Mouse (Mus musculus): ENCODE results near the gene Clstn1.

The Clstn1 gene
- long read RNA-seq, experiment 1, full-length matches to known transcripts, result 2 of 21 reads
- long read RNA-seq, experiment 1, partial matches to known transcripts, result 13 of 21 reads
- long read RNA-seq, experiment 1, other reads (novel, unspliced or antisense), result 6 of 21 reads
- long read RNA-seq, experiment 2, full-length matches to known transcripts, result 3 of 14 reads
- long read RNA-seq, experiment 2, partial matches to known transcripts, result 7 of 14 reads
- long read RNA-seq, experiment 2, other reads (novel, unspliced or antisense), result 4 of 14 reads

- intact Hi-C loops (cut with DNase I), result no loop called here
These were observed at the start of gene Clstn1 for GRCm38 (mm10) chr4:149586044-149586782. Clstn1 (plus strand) TSS chr4:149586468.

GRCm38 (mm10) chr4:149539441-149539840 is 46.8 kb upstream of the Clstn1 start:
- intact Hi-C loops (cut with DNase I), result no loop called here

GRCm38 (mm10) chr4:149541935-149542334 is 44.3 kb upstream of the Clstn1 start:
- intact Hi-C loops (cut with DNase I), result loop anchor here (2.0 to 10.0 kb wide), 3 partner anchors 57 to 397 kb away; partner anchors contain the start of genes Lzic and Nmnat1

GRCm38 (mm10) chr4:149542431-149542830 is 43.8 kb upstream of the Clstn1 start:
- intact Hi-C loops (cut with DNase I), result loop anchor here (2.0 to 10.0 kb wide), 3 partner anchors 58 to 398 kb away; partner anchors contain the start of genes Lzic and Nmnat1

- intact Hi-C loops (cut with DNase I), result loop anchor here (2.0 to 10.0 kb wide), 3 partner anchors 58 to 398 kb away; partner anchors contain the start of genes Lzic and Nmnat1
These were observed 43.2 kb upstream of the Clstn1 start for GRCm38 (mm10) chr4:149542927-149543553.

- intact Hi-C loops (cut with DNase I), result loop anchor here (5.0 to 10.0 kb wide), 3 partner anchors 38 to 400 kb away; no protein-coding TSS in a partner anchor
These were observed 41.4 kb upstream of the Clstn1 start for GRCm38 (mm10) chr4:149544892-149545291.

GRCm38 (mm10) chr4:149546797-149547444 is 39.3 kb upstream of the Clstn1 start:
- intact Hi-C loops (cut with DNase I), result loop anchor here (5.0 to 10.0 kb wide), 3 partner anchors 40 to 402 kb away; no protein-coding TSS in a partner anchor

- intact Hi-C loops (cut with DNase I), result loop anchor here (5.0 to 10.0 kb wide), 3 partner anchors 40 to 403 kb away; no protein-coding TSS in a partner anchor
These were observed 38.7 kb upstream of the Clstn1 start for GRCm38 (mm10) chr4:149547523-149547922.

- intact Hi-C loops (cut with DNase I), result loop anchor here (1.0 to 10.0 kb wide), 4 partner anchors 42 to 405 kb away; no protein-coding TSS in a partner anchor
These were observed 36.9 kb upstream of the Clstn1 start for GRCm38 (mm10) chr4:149549221-149549925.

- intact Hi-C loops (cut with DNase I), result no loop called here
These were observed 35.4 kb upstream of the Clstn1 start for GRCm38 (mm10) chr4:149550866-149551265.

- intact Hi-C loops (cut with DNase I), result no loop called here
These were observed 34.6 kb upstream of the Clstn1 start for GRCm38 (mm10) chr4:149551696-149552095.

- intact Hi-C loops (cut with DNase I), result no loop called here
These were observed 32.4 kb upstream of the Clstn1 start for GRCm38 (mm10) chr4:149553834-149554233.

GRCm38 (mm10) chr4:149556111-149556510 is 30.2 kb upstream of the Clstn1 start:
- intact Hi-C loops (cut with DNase I), result no loop called here

- intact Hi-C loops (cut with DNase I), result no loop called here
These were observed 28.4 kb upstream of the Clstn1 start for GRCm38 (mm10) chr4:149557905-149558304.

GRCm38 (mm10) chr4:149558389-149558788 is 27.9 kb upstream of the Clstn1 start:
- intact Hi-C loops (cut with DNase I), result no loop called here

- intact Hi-C loops (cut with DNase I), result no loop called here
These were observed 24.9 kb upstream of the Clstn1 start for GRCm38 (mm10) chr4:149561392-149561791.

GRCm38 (mm10) chr4:149561986-149562904 is 24.0 kb upstream of the Clstn1 start:
- intact Hi-C loops (cut with DNase I), result no loop called here

- intact Hi-C loops (cut with DNase I), result no loop called here
These were observed 23.3 kb upstream of the Clstn1 start for GRCm38 (mm10) chr4:149562905-149563347.

- intact Hi-C loops (cut with DNase I), result no loop called here
These were observed 22.3 kb upstream of the Clstn1 start for GRCm38 (mm10) chr4:149563941-149564361.
